Mouse (Mus musculus) thymus, adult 2 months (tissue): Measurements from ENCODE around the gene Slc3a1. TPM values are rescaled to one million over a fixed set of nuclear protein-coding genes. Genes with fewer than 3 reads are reported as not detected.

Source experiments
- DNase-seq: peaks from one replicate; pipeline ENCODE4 v3.0.0; 2021
- H3K27ac ChIP-seq: fragments of 200-500 bp; 2 replicates; pipeline ENCODE4 v1.5.1; 2012; ENCODE audit warnings: low read length, control low read depth; ENCODE audit not compliant: control insufficient read depth, insufficient read depth
- H3K27me3 ChIP-seq: fragments of 200-500 bp; 2 replicates; pipeline ENCODE4 v1.6.1; 2012; ENCODE audit warnings: mild to moderate bottlenecking, low read length, moderate library complexity, mixed read lengths; ENCODE audit not compliant: control insufficient read depth, insufficient read depth
- H3K36me3 ChIP-seq: fragments of 200-500 bp; 2 replicates; pipeline ENCODE4 v1.6.1; 2012; ENCODE audit warnings: mild to moderate bottlenecking, low read length, moderate library complexity; ENCODE audit not compliant: control insufficient read depth, insufficient read depth
- H3K4me1 ChIP-seq: fragments of 200-500 bp; replicated peaks from 2 replicates; pipeline ENCODE4 v1.6.1; 2012; ENCODE audit warnings: low read length; ENCODE audit not compliant: control insufficient read depth, insufficient read depth
- H3K4me3 ChIP-seq: fragments of 200-500 bp; 2 replicates; pipeline ENCODE4 v1.5.1; 2012; ENCODE audit warnings: mild to moderate bottlenecking, low read length, control low read depth, moderate library complexity; ENCODE audit not compliant: control insufficient read depth, insufficient read depth
- CTCF ChIP-seq: fragments of 200-500 bp; IDR thresholded peaks from 2 replicates; pipeline ENCODE4 v1.5.1; 2012; ENCODE audit warnings: mild to moderate bottlenecking, control low read depth, low read length, moderate library complexity, borderline replicate concordance; ENCODE audit not compliant: control insufficient read depth, poor library complexity, insufficient read depth; ENCODE audit errors: extremely low read depth
- POLR2A ChIP-seq: fragments of 200-500 bp; IDR thresholded peaks from 2 replicates; pipeline ENCODE4 v1.6.1; 2012; ENCODE audit warnings: mild to moderate bottlenecking, low read length, control low read depth, moderate library complexity; ENCODE audit not compliant: control insufficient read depth, poor library complexity, insufficient read depth; ENCODE audit errors: extremely low read depth
- WGBS: fragments of 180-500 bp; shearing (Covaris S2); methylation state at CpG from one replicate; pipeline ENCODE4 v1.1.7; 2018; 5-methylcytosine and 5-hydroxymethylcytosine counted together
- polyA plus RNA-seq: library from polyadenylated mRNA; depleted of rRNA; stranded (reverse); fragments of >200 nt; gene quantifications from 2 replicates; pipeline ENCODE4 v1.2.3, GENCODE M21; 2012

Gene Slc3a1
- polyA plus RNA-seq, 1 experiment: 0.55 TPM

GRCm38 (mm10) chr17:85063560-85063959 is 35.4 kb downstream of the Slc3a1 start:
- WGBS: 96% methylated on average over 7 of the region's 7 CpGs
- Histone ChIP-seq H3K36me3 (peaks cover 14% of the 10 kb centered on the region), H3K27ac (no peak overlapping the region), H3K27me3 (no peaks in the 10 kb centered on the region), H3K4me3 (no peak overlapping the region), H3K4me1 (no peaks in the 10 kb centered on the region)
- no peak for TF ChIP-seq POLR2A
- no peak for TF ChIP-seq CTCF
- DNase-seq: no peak

GRCm38 (mm10) chr17:85067331-85067730 is 39.2 kb downstream of the Slc3a1 start:
- DNase-seq: no peak

GRCm38 (mm10) chr17:85070658-85071057 is 42.5 kb downstream of the Slc3a1 start:
- TF ChIP-seq POLR2A (no peak), CTCF (no peak)
- Histone ChIP-seq H3K4me1 (no peaks in the 10 kb centered on the region), H3K27me3 (no peaks in the 10 kb centered on the region), H3K27ac (no peak overlapping the region), H3K36me3 (peaks cover 3% of the 10 kb centered on the region), H3K4me3 (no peak overlapping the region)
- DNase-seq: no peak
- 97% methylated on average over 6 of the region's 6 CpGs for WGBS

More at GRCm38 (mm10) chr17:85067331-85067730, 39.2 kb downstream of the Slc3a1 start:
- no peak overlapping the region for H3K27ac ChIP-seq
- peaks cover 14% of the 10 kb centered on the region for H3K36me3 ChIP-seq
- no peak for TF ChIP-seq POLR2A
- no peak for TF ChIP-seq CTCF
- H3K4me1 ChIP-seq: no peaks in the 10 kb centered on the region
- 98% methylated on average over 7 of the region's 7 CpGs for WGBS
- H3K27me3 ChIP-seq: no peaks in the 10 kb centered on the region
- no peak overlapping the region for H3K4me3 ChIP-seq

GRCm38 (mm10) chr17:85071088-85071775 is 43.1 kb downstream of the Slc3a1 start:
- Histone ChIP-seq H3K4me3 (no peak overlapping the region), H3K4me1 (no peaks in the 10 kb centered on the region), H3K36me3 (no peaks in the 10 kb centered on the region), H3K27me3 (no peaks in the 10 kb centered on the region), H3K27ac (no peak overlapping the region)
- 98% methylated on average over 8 of the region's 8 CpGs for WGBS
- DNase-seq: no peak
- no peak for TF ChIP-seq POLR2A
- TF ChIP-seq CTCF: no peak

GRCm38 (mm10) chr17:85072383-85072782 is 44.2 kb downstream of the Slc3a1 start:
- no peak overlapping the region for H3K4me3 ChIP-seq
- TF ChIP-seq POLR2A (no peak), CTCF (no peak)
- no peaks in the 10 kb centered on the region for H3K4me1 ChIP-seq
- H3K27me3 ChIP-seq: no peaks in the 10 kb centered on the region
- H3K36me3 ChIP-seq: no peaks in the 10 kb centered on the region
- H3K27ac ChIP-seq: no peak overlapping the region
- WGBS: 99% methylated on average over 11 of the region's 11 CpGs
- DNase-seq: no peak

GRCm38 (mm10) chr17:85073214-85073613 is 45.0 kb downstream of the Slc3a1 start:
- no peaks in the 10 kb centered on the region for H3K27me3 ChIP-seq
- no peak overlapping the region for H3K27ac ChIP-seq
- no peak for DNase-seq
- H3K4me3 ChIP-seq: no peak overlapping the region
- no peaks in the 10 kb centered on the region for H3K4me1 ChIP-seq
- WGBS: 97% methylated on average over 7 of the region's 7 CpGs
- H3K36me3 ChIP-seq: peaks cover 2% of the 10 kb centered on the region; the same call in 1 of the 2 replicates
- TF ChIP-seq CTCF (no peak), POLR2A (no peak)
